Mouse (Mus musculus): ENCODE results near the gene Fyb. TPM values are rescaled to one million over a fixed set of nuclear protein-coding genes. Genes with fewer than 3 reads are reported as not detected.
"Not testable (repeated sequence)": the region's sequence is repeated elsewhere in the genome, so short reads cannot be mapped to it uniquely, and the experiment has no call there.

Gene Fyb
- total RNA-seq, 2 experiments from 2014 or later, result 4.2 to 10.6 TPM

- DNase-seq (ENCODE audit: low spot score in 2 of 2), result no peak
- no peak overlapping the region for H3K4me3 ChIP-seq
- no peak overlapping the region for H3K27ac ChIP-seq
- TF ChIP-seq CTCF (conservative IDR thresholded peaks at IDR 0.05), result no peak
These were observed 45.3 kb downstream of the Fyb start for GRCm38 (mm10) chr15:6567993-6568392.

GRCm38 (mm10) chr15:6568605-6569004 lies 46.0 kb downstream of the Fyb start:
- H3K27ac ChIP-seq, result no peak overlapping the region; the same call in 1 of the 2 replicates
- no peak for DNase-seq (ENCODE audit: low spot score in 2 of 2)
- no peak overlapping the region for H3K4me3 ChIP-seq
- no peak for TF ChIP-seq CTCF (conservative IDR thresholded peaks at IDR 0.05)

- H3K4me3 ChIP-seq, result no peak overlapping the region
- TF ChIP-seq CTCF (conservative IDR thresholded peaks at IDR 0.05), result no peak
- no peak for DNase-seq (ENCODE audit: low spot score in 2 of 2)
These were observed 46.4 kb downstream of the Fyb start for GRCm38 (mm10) chr15:6569074-6569473.

GRCm38 (mm10) chr15:6570164-6570861 lies 47.7 kb downstream of the Fyb start:
- no peak for DNase-seq (ENCODE audit: low spot score in 2 of 2)
- H3K27ac ChIP-seq, result no peak overlapping the region
- no peak overlapping the region for H3K4me3 ChIP-seq
- TF ChIP-seq CTCF (conservative IDR thresholded peaks at IDR 0.05), result no peak

More at GRCm38 (mm10) chr15:6569074-6569473, 46.4 kb downstream of the Fyb start:
- H3K27ac ChIP-seq, result peak overlapping the region; percentile 23; the same call in 1 of the 2 replicates

GRCm38 (mm10) chr15:6570876-6571275 lies 48.2 kb downstream of the Fyb start:
- TF ChIP-seq CTCF (conservative IDR thresholded peaks at IDR 0.05), result peak; percentile 92
- H3K27ac ChIP-seq, result no peak overlapping the region
- peak; percentile 58 to 81 for DNase-seq (ENCODE audit: low spot score in 2 of 2)
- no peak overlapping the region for H3K4me3 ChIP-seq

- H3K27ac ChIP-seq, result no peak overlapping the region
- no peak for DNase-seq (ENCODE audit: low spot score in 2 of 2)
- TF ChIP-seq CTCF (conservative IDR thresholded peaks at IDR 0.05), result no peak
These were observed 51.8 kb downstream of the Fyb start for GRCm38 (mm10) chr15:6574283-6574960.

DNA sequence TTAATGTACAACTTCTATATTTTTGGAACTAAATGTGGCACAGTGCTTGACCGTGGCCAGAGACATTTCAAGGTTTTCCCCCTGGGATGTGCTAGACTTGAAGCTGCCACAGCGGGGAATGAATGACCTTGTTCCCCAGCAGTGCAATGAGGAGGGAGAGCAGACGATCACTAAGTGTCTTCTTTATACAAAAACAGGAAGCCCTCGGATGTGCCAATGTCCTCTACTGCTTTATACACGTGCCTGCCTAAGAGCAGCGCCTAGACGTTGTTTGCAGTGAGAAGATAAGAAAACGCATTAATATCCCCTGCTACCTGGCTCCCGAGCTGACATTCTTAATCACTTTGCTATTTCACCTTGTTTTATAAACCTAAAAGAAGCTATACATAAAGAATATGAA lies 55.3 kb downstream of the Fyb start:
- DNase-seq (ENCODE audit: low spot score in 2 of 2), result no peak
- no peak overlapping the region for H3K4me3 ChIP-seq
- no peak overlapping the region for H3K27ac ChIP-seq
- no peak for TF ChIP-seq CTCF (conservative IDR thresholded peaks at IDR 0.05)

More at GRCm38 (mm10) chr15:6574283-6574960, 51.8 kb downstream of the Fyb start:
- no peak overlapping the region for H3K4me3 ChIP-seq

DNA sequence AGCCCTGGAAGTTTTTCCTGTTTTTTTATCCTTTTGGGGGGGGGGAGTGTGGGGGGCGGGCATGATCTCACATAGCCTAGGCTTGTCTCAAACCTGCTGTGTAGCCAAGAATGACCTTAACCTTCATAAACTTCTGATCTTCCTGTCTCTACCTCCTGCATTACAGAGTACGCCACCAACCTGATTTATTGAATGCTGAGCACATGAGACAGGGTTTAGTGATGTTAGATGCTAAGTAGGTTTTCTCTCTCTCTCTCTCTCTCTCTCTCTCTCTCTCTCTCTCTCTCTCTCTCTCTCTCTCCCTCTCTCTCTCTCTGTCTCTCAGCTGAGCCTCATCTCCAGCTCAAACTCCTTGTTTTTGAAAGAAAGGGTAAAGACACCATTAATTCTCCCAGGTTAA lies 56.0 kb downstream of the Fyb start:
- H3K4me3 ChIP-seq, result no peak overlapping the region
- TF ChIP-seq CTCF (conservative IDR thresholded peaks at IDR 0.05), result no peak
- H3K27ac ChIP-seq, result no peak overlapping the region
- DNase-seq (ENCODE audit: low spot score in 2 of 2), result no peak

DNA sequence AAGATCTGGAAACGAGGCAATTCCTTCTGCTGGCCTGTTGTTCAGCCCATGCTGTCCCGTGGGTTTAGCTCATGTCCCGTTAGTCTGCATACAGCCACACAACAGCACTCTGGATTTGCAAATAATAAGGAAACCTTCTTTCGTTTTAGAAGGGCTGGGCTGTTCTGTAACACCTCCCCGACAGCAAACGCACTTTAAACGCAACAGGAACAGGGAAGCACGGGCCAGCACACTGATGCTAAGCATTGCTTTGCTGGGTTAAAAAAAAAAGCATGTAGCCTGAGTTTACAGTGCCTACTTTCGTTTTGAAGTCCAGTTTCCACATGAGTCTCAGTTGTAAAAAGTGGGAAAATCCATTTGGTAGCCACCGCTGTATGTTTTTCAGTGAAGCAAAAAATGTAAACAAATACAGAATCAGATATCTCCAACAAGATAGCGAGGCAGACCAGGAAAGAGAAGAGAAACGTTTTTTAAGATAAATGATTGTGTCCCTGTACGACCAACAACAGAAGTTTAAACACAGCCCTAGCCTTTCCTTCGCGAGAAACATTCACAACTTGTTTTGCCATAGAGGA lies 56.6 kb downstream of the Fyb start:
- no peak for TF ChIP-seq CTCF (conservative IDR thresholded peaks at IDR 0.05)
- no peak for DNase-seq (ENCODE audit: low spot score in 2 of 2)
- Histone ChIP-seq H3K4me3 (no peak overlapping the region), H3K27ac (no peak overlapping the region)

DNA sequence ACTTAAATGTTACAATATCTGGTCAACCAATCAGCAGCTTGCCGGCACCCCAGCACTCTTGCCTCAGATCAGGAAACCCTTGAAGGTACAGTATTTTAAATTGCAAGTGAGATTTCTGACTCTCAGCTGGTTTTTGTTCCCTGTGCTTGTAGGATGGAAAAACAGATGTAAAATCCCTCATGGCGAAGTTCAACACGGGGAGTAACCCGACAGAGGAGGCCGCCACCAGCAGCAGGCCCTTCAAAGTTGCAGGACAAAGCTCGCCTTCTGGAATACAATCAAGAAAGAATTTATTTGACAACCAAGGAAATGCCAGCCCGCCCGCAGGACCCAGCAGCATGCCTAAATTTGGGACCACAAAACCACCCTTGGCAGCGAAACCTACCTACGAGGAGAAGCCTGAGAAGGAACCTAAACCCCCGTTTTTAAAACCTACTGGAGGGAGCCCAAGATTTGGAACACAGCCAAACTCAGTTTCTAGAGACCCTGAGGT lies 57.2 kb downstream of the Fyb start:
- no peak overlapping the region for H3K27ac ChIP-seq
- no peak for TF ChIP-seq CTCF (conservative IDR thresholded peaks at IDR 0.05)

GRCm38 (mm10) chr15:6584645-6585044 lies 62.0 kb downstream of the Fyb start:
- no peak for TF ChIP-seq CTCF (conservative IDR thresholded peaks at IDR 0.05)
- DNase-seq (ENCODE audit: low spot score in 2 of 2), result no peak
- no peak overlapping the region for H3K27ac ChIP-seq
- H3K4me3 ChIP-seq, result no peak overlapping the region

More for the DNA sequence above, 57.2 kb downstream of the Fyb start:
- H3K4me3 ChIP-seq, result no peak overlapping the region
- DNase-seq (ENCODE audit: low spot score in 2 of 2), result no peak

DNA sequence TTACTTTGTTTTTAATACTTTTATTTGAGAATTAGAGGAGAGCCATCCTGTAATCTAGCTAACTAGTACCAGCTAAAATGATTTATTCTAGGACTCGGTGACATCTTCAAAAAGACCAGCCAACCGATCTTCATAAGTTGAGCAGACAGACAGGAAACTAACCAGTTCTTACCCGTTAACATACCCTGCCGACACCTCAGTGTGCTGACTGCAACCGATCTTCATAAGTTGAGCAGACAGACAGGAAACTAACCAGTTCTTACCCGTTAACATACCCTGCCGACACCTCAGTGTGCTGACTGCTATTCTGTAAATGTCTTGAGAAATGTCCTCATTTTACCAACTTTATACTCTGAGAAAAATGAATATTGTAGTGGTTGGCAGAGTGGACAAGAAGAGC lies 63.7 kb downstream of the Fyb start:
- not testable (repeated sequence) for H3K4me3 ChIP-seq; DNase-seq (ENCODE audit: low spot score in 2 of 2)

DNA sequence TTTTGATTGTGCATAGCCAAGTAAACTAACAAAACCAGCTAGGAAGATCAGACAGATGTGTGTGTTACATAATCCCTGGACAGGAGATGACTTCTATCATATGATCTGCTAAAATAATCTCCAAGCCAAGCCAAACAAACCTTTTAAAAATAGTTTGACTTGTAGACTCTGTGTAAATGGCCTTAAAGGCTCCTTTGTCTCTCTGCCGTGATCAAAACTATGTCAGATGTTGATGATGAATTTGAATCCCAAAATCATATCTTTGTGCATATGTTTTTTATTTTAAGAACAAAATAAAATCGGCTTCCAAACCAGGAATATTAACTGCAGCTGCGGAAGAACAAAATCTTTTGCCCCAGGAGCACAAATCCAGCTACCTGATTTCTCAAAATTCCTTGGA lies 64.9 kb downstream of the Fyb start:
- H3K4me3 ChIP-seq, result no peak overlapping the region
- TF ChIP-seq CTCF (conservative IDR thresholded peaks at IDR 0.05), result no peak
- no peak for DNase-seq (ENCODE audit: low spot score in 2 of 2)
- no peak overlapping the region for H3K27ac ChIP-seq

More for the DNA sequence above, 63.7 kb downstream of the Fyb start:
- not testable (repeated sequence) for H3K27ac ChIP-seq

Measured in layer of hippocampus, adult 2 months (tissue).